Mouse (Mus musculus): ENCODE measurements around the gene Foxa1. TPM values are rescaled to one million over a fixed set of nuclear protein-coding genes. Genes with fewer than 3 reads are reported as not detected.

The Foxa1 gene
- polyA plus RNA-seq, 1 experiment: 28.5 TPM

GRCm38 (mm10) chr12:57541931-57542745 is 4.6 kb downstream of the Foxa1 start:
- no peak for TF ChIP-seq POLR2A (IDR thresholded peaks at IDR 0.05; ENCODE audit: borderline replicate concordance, extremely low read depth, low read depth, low read length)
- no peak for TF ChIP-seq CTCF (IDR thresholded peaks at IDR 0.05; ENCODE audit: insufficient read depth, low read length)
- Histone ChIP-seq H3K4me1 (ENCODE audit: control insufficient read depth, insufficient read depth, low read length) (peaks cover 7% of the 10 kb centered on the region; the same call in 1 of the 2 replicates), H3K4me3 (replicated peaks; ENCODE audit: extremely low read depth, low read depth, low read length) (peak overlapping the region; percentile 46)
- DNase-seq: peak; percentile 70
- 4% methylated on average over 45 of the region's 46 CpGs for WGBS

DNA sequence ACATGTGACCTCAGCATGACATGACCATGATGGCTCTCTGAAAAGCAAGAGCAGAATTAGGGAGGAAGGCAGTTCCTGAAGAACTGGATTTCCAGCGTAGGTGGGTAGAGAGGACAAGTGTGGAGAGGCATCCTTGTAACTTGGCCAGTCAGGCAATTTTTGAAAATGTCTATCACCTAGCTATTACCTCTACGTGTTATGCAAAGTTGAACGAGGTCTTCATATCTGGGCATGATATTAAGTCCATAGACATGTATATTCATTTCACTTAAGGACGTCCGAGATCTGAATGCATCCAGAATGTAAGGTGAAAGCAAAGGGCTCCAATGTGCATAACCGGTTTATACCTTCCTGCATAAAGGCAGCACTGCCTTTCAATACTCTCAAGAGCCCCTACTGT is 5.6 kb downstream of the Foxa1 start:
- no peak for TF ChIP-seq POLR2A (IDR thresholded peaks at IDR 0.05; ENCODE audit: borderline replicate concordance, extremely low read depth, low read depth, low read length)
- TF ChIP-seq CTCF (IDR thresholded peaks at IDR 0.05; ENCODE audit: insufficient read depth, low read length): no peak
- DNase-seq: peak; percentile 25
- 13% methylated on average over 6 of the region's 6 CpGs for WGBS
- Histone ChIP-seq H3K4me3 (replicated peaks; ENCODE audit: extremely low read depth, low read depth, low read length) (peak overlapping the region; percentile 46), H3K4me1 (ENCODE audit: control insufficient read depth, insufficient read depth, low read length) (peaks cover 7% of the 10 kb centered on the region; the same call in 1 of the 2 replicates)

- 5% methylated on average over 10 of the region's 10 CpGs for WGBS
- peak; percentile 60 for DNase-seq
- Histone ChIP-seq H3K4me3 (replicated peaks; ENCODE audit: extremely low read depth, low read depth, low read length) (peak overlapping the region; percentile 34), H3K4me1 (ENCODE audit: control insufficient read depth, insufficient read depth, low read length) (peaks cover 3% of the 10 kb centered on the region; the same call in 1 of the 2 replicates)
- no peak for TF ChIP-seq CTCF (IDR thresholded peaks at IDR 0.05; ENCODE audit: insufficient read depth, low read length)
- no peak for TF ChIP-seq POLR2A (IDR thresholded peaks at IDR 0.05; ENCODE audit: borderline replicate concordance, extremely low read depth, low read depth, low read length)
Measured at GRCm38 (mm10) chr12:57539551-57539985, 7.1 kb downstream of the Foxa1 start.

DNA sequence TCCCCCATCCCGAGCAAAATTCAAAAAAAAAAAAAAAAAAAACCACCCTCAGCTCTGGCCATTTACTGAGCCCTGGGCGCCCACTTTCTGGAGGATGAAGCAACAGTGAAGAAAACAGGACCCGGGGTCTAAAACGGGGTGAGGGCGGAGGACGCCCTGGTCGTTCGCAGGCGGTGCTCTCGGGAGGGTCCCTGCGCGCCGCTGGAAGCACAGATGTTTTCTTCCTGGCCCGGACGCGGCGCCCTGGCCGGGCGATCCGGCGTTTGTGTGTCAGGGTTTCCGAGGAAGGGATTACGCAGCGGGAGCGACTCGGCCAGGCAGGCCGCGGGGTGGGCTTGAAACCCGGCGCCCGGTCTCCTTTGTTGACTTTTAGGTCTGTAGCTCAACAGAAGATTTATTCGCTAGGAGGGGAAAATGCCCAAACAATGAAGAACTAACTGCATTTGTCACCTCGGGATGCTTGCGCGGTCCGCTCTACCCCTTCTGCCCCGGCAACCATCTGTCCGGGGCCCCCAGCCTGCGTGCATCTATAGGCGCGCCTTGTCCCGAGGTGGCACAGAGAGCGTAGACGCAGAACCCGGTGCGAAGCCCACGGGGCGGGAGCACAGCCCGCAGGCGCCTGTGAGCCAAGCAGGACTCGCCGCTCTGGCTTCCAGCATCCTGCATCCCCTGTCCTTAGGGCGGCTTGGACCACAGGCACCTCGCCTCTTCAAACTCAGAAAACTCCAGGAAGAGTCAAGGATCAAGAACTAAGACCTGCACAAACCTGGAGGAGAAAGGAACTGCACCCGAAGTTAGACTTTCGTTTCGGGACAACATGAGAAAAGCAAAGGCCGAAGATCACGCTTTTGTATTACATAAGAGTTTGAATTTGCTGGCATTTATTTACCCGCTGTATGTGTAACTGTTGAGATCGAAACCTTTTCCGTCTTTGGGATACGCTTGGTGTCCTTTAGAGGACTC is 7.8 kb downstream of the Foxa1 start:
- WGBS: 1% methylated on average over 63 of the region's 63 CpGs
- peak overlapping the region; percentile 57 for H3K4me3 ChIP-seq (replicated peaks; ENCODE audit: extremely low read depth, low read depth, low read length)
- peak; percentile 71 for DNase-seq

DNA sequence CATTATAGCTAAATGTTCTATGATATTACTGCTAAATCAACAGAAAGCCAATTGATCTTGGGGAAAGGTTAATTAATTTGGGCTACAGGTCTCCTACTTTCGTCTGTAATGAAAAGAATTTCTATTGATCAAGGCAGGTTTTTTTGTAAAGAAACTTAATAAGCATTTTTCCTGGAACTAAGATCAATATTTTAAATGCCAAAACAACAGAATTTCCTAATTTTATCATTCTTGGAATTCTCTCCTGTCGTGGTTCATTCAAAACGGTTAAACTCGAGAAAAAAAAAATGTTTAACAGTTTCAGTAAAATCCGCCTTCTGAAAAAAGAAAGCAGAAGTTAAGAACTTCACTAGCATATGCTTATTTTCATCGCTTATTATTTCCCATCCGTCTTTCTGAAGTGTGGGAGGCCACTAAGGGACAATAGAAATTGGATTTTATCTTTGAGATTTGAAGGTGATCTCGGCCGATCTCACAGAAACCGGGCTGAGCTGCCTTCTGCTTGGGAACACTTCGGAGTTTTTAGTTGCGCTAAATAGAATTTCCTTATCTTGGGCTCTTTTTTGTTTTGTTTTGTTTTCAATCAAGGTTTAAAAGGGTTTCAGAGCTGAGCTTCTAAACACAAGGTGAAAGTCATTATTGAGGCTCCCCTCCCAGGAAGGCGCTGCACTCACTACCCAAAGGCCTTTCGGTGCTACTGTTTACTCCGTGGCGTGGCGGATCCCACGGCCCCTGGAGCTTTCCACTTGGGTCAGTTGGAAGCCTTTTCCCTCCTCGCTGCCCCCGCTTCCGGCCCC is 8.7 kb downstream of the Foxa1 start:
- no peak overlapping the region for H3K4me3 ChIP-seq (replicated peaks; ENCODE audit: extremely low read depth, low read depth, low read length)
- peaks cover 3% of the 10 kb centered on the region; the same call in 1 of the 2 replicates for H3K4me1 ChIP-seq (ENCODE audit: control insufficient read depth, insufficient read depth, low read length)
- TF ChIP-seq CTCF (IDR thresholded peaks at IDR 0.05; ENCODE audit: insufficient read depth, low read length) (no peak), POLR2A (IDR thresholded peaks at IDR 0.05; ENCODE audit: borderline replicate concordance, extremely low read depth, low read depth, low read length) (no peak)
- DNase-seq: no peak
- 5% methylated on average over 21 of the region's 21 CpGs for WGBS

More for the DNA sequence above, 7.8 kb downstream of the Foxa1 start:
- TF ChIP-seq POLR2A (IDR thresholded peaks at IDR 0.05; ENCODE audit: borderline replicate concordance, extremely low read depth, low read depth, low read length): no peak
- TF ChIP-seq CTCF (IDR thresholded peaks at IDR 0.05; ENCODE audit: insufficient read depth, low read length): no peak
- H3K4me1 ChIP-seq (ENCODE audit: control insufficient read depth, insufficient read depth, low read length): peaks cover 3% of the 10 kb centered on the region; the same call in 1 of the 2 replicates

- peak; percentile 49 for DNase-seq
- Histone ChIP-seq H3K4me3 (replicated peaks; ENCODE audit: extremely low read depth, low read depth, low read length) (no peak overlapping the region), H3K4me1 (ENCODE audit: control insufficient read depth, insufficient read depth, low read length) (peaks cover 3% of the 10 kb centered on the region; the same call in 1 of the 2 replicates)
- TF ChIP-seq POLR2A (IDR thresholded peaks at IDR 0.05; ENCODE audit: borderline replicate concordance, extremely low read depth, low read depth, low read length): no peak
- TF ChIP-seq CTCF (IDR thresholded peaks at IDR 0.05; ENCODE audit: insufficient read depth, low read length): no peak
- 10% methylated on average over 11 of the region's 11 CpGs for WGBS
Measured at GRCm38 (mm10) chr12:57536909-57537670, 9.6 kb downstream of the Foxa1 start.

DNA sequence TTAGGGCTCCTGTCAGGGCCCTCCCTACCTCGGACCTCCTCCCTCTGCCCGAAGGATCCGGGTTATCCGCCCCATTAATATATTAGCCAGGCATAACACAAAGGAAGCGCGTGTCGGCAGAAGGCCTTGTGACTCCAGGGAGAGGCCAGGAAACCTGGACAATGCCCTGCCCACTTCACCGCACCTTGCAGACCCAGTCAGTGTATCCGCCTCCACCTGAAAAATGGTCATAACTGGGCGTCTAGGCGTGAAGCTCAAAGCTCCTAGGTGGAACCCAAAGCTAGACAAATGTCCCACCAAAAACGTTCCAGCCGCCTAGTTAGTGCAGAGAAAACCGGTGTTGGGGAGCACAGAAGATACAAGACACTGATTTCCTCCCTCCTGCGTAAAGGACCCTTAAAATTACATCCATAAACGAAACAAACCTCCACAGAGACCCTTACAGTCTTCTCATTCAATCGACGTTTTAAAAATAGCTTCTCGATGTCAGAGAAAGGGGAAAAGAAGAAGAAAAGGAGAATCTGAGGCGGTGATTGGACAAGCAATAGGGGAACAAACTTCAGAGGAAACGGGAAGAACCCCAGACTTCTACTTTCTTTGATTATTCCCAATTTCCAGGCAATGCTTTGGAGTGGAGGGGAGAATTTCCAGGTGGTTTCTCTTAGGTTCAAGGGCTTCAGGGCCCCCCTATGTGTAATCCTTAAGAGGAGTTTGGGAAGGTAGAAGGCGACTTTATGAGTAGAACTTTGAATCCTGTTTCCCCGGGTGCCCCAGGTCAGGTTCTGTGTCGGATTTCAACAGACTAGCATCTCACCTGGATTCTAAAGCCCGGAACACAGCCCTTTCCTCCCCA is 10.4 kb downstream of the Foxa1 start:
- TF ChIP-seq POLR2A (IDR thresholded peaks at IDR 0.05; ENCODE audit: borderline replicate concordance, extremely low read depth, low read depth, low read length) (peak; percentile 23; the same call in 1 of the 2 replicates), CTCF (IDR thresholded peaks at IDR 0.05; ENCODE audit: insufficient read depth, low read length) (no peak)
- WGBS: 5% methylated on average over 25 of the region's 25 CpGs
- Histone ChIP-seq H3K4me1 (ENCODE audit: control insufficient read depth, insufficient read depth, low read length) (peaks cover 3% of the 10 kb centered on the region; the same call in 1 of the 2 replicates), H3K4me3 (replicated peaks; ENCODE audit: extremely low read depth, low read depth, low read length) (no peak overlapping the region)
- peak; percentile 69 for DNase-seq
